Mouse (Mus musculus) heart, embryonic 10.5 days (tissue): ENCODE data around the gene Psmc3ip. TPM values are rescaled to one million over a fixed set of nuclear protein-coding genes. Genes with fewer than 3 reads are reported as not detected.

Source experiments
- DNase-seq: peaks from one replicate; pipeline ENCODE4 v3.0.0-alpha.2; 2017; ENCODE audit warnings: low spot score
- H3K27ac ChIP-seq: fragments of 300-500 bp; sonication (generic); 2 replicates; pipeline ENCODE4 v1.5.1; 2016; ENCODE audit warnings: mild to moderate bottlenecking
- H3K27me3 ChIP-seq: fragments of 300-500 bp; sonication (generic); 2 replicates; pipeline ENCODE4 v1.6.1; 2016; ENCODE audit warnings: mild to moderate bottlenecking; ENCODE audit not compliant: poor library complexity, insufficient read depth, severe bottlenecking
- H3K36me3 ChIP-seq: fragments of 300-500 bp; sonication (generic); 2 replicates; pipeline ENCODE4 v1.6.1; 2016; ENCODE audit warnings: mild to moderate bottlenecking, moderate library complexity
- H3K4me1 ChIP-seq: fragments of 300-500 bp; sonication (generic); 2 replicates; pipeline ENCODE4 v1.6.1; 2016; ENCODE audit warnings: mild to moderate bottlenecking
- H3K4me3 ChIP-seq: fragments of 300-500 bp; sonication (generic); 2 replicates; pipeline ENCODE4 v1.5.1; 2016; ENCODE audit warnings: mild to moderate bottlenecking, moderate library complexity
- H3K9me3 ChIP-seq: fragments of 300-500 bp; sonication (generic); 2 replicates; pipeline ENCODE4 v1.6.1; 2016; ENCODE audit warnings: mild to moderate bottlenecking, moderate library complexity
- WGBS: fragments of 180-500 bp; shearing (Covaris S2); methylation state at CpG from one replicate; pipeline ENCODE4 v1.1.7; 2016; 5-methylcytosine and 5-hydroxymethylcytosine counted together
- polyA plus RNA-seq: library from polyadenylated mRNA; unstranded; fragments of >200 nt; fragmentation: Nextera tagmentation; extraction: Ambion mirVana; gene quantifications from 2 replicates; pipeline ENCODE4 v1.2.1, GENCODE M21; 2016

Gene Psmc3ip
- polyA plus RNA-seq, 1 experiment from 2014 or later: 40.8 TPM

GRCm38 (mm10) chr11:101110708-101111107 is 15.5 kb upstream of the Psmc3ip start:
- Histone ChIP-seq H3K27me3 (no peaks in the 10 kb centered on the region), H3K4me3 (no peak overlapping the region), H3K4me1 (peaks cover 3% of the 10 kb centered on the region; the same call in 1 of the 2 replicates), H3K27ac (no peak overlapping the region), H3K36me3 (peaks cover 19% of the 10 kb centered on the region; the same call in 1 of the 2 replicates), H3K9me3 (no peaks in the 10 kb centered on the region)
- no peak for DNase-seq
- 61% methylated on average over 5 of the region's 5 CpGs for WGBS

DNA sequence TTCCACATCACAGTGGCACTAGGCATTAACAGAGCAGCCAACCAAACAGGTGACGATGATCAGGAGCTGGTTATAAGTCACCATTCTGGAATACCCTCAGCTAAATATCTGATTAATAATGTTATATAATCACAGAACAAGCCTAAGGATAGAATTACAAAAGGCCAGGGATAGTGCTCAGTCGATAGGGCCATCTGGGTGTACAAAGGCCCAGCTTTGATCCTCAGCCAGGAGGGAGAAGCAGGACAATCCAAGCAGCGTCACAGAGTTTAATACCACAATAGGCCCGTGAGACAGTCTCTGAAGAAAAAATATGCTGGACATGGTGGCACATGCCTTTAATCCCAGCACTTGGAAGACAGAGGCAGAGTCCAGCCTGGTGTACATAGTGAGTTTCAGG is 14.1 kb upstream of the Psmc3ip start:
- H3K4me3 ChIP-seq: no peak overlapping the region
- H3K36me3 ChIP-seq: peaks cover 30% of the 10 kb centered on the region
- no peaks in the 10 kb centered on the region for H3K9me3 ChIP-seq
- no peaks in the 10 kb centered on the region for H3K27me3 ChIP-seq
- H3K4me1 ChIP-seq: no peaks in the 10 kb centered on the region
- DNase-seq: no peak
- no peak overlapping the region for H3K27ac ChIP-seq
- 91% methylated on average over 4 of the region's 4 CpGs for WGBS

DNA sequence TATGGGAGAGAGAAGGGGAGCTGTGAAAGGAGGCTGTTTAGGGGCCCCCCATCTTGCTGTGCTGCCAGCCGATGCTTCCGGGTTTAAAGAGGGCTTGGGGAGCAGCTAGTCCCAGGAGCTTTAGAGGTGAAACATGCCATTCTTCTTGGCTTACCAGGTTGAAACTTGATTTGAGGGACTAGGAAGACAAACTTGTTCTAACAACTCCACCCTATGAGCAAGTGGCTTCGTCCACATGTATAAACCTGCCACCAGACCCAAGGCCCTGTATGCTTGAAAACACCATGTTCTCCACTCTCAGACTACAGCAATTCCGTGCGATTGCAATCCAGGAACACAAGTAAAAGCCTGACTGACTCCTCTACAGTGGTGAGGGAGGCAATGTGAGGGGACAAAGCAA is 7.8 kb upstream of the Psmc3ip start:
- Histone ChIP-seq H3K36me3 (peaks cover 71% of the 10 kb centered on the region), H3K27ac (no peak overlapping the region), H3K4me3 (no peak overlapping the region), H3K4me1 (no peaks in the 10 kb centered on the region), H3K9me3 (no peaks in the 10 kb centered on the region), H3K27me3 (no peaks in the 10 kb centered on the region)
- no peak for DNase-seq
- 88% methylated on average over 5 of the region's 5 CpGs for WGBS

GRCm38 (mm10) chr11:101098231-101098630 is 3.0 kb upstream of the Psmc3ip start:
- 95% methylated on average over 8 of the region's 8 CpGs for WGBS
- Histone ChIP-seq H3K4me3 (no peak overlapping the region), H3K27ac (no peak overlapping the region), H3K9me3 (no peaks in the 10 kb centered on the region), H3K4me1 (peaks cover 21% of the 10 kb centered on the region), H3K36me3 (peaks cover 71% of the 10 kb centered on the region), H3K27me3 (no peaks in the 10 kb centered on the region)
- no peak for DNase-seq

- DNase-seq: no peak
- Histone ChIP-seq H3K27me3 (no peaks in the 10 kb centered on the region), H3K36me3 (peaks cover 74% of the 10 kb centered on the region), H3K27ac (peak overlapping the region; percentile 94), H3K9me3 (no peaks in the 10 kb centered on the region), H3K4me3 (peak overlapping the region; percentile 83), H3K4me1 (peaks cover 21% of the 10 kb centered on the region)
- WGBS: under 1% methylated on average over 18 of the region's 18 CpGs
Measured at GRCm38 (mm10) chr11:101094930-101095313, 314 bp downstream of the Psmc3ip start.

GRCm38 (mm10) chr11:101089931-101090330 is 5.3 kb downstream of the Psmc3ip start:
- 93% methylated on average over 1 of the region's 1 CpGs for WGBS
- H3K36me3 ChIP-seq: peaks cover 67% of the 10 kb centered on the region
- 0 out of 2 replicates have a peak overlapping the region, but pooled peaks have one; percentile 1 for H3K4me3 ChIP-seq
- peaks cover 44% of the 10 kb centered on the region for H3K4me1 ChIP-seq
- no peak overlapping the region for H3K27ac ChIP-seq
- no peaks in the 10 kb centered on the region for H3K9me3 ChIP-seq
- H3K27me3 ChIP-seq: no peaks in the 10 kb centered on the region
- no peak for DNase-seq

GRCm38 (mm10) chr11:101087682-101088055 is 7.6 kb downstream of the Psmc3ip start:
- Histone ChIP-seq H3K4me3 (peak overlapping the region; percentile 95), H3K27me3 (no peaks in the 10 kb centered on the region), H3K27ac (peak overlapping the region; percentile 92), H3K4me1 (peaks cover 54% of the 10 kb centered on the region), H3K9me3 (no peaks in the 10 kb centered on the region), H3K36me3 (peaks cover 56% of the 10 kb centered on the region)
- 10% methylated on average over 8 of the region's 8 CpGs for WGBS
- DNase-seq: no peak

DNA sequence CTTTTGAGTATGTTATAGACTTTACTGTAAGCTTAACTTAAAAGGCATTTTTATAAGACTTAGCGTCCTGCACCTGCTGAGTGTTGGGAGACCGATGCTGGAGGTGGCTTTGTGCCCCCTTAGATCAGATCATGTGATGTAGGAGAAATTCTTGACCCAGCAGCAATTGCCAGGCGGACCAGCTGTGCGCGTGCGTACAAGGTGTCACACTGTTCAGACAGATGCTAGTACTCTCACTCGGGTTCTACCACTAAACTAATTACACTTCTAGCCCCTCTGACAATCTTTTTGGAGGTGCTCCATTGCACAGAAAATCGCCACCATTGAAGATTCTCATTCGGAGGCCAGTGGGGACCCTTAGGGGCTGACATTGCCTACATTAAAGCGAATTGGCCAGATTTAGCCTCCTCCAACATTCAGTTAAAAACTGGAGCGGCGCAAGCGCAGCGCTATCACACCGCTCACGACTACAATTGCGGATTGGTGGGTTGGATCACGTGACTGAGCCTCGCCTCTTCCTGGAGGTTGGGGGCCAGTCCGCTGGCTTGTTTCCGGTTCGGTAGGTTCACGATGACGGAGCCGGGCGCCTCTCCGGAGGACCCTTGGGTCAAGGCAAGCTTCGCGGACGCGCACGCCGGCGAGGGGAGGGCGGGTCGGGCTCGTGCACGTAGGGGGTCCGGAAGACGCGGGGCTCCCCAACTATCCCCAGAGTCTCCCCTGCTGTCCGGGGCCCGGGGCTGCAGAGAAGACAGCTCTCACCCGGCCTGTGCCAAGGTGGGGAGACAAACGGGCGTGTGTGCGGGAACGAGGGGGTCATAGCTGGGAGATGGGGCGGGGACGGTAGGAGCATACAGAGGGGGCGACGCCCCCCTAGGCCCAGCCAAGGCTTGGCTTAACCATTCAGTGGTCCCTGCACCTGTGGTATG is 8.2 kb downstream of the Psmc3ip start, which contains the start of gene Mlx:
Gene Mlx (plus strand): TSS at position 522 of the 926 bp plus-strand sequence.
- peaks cover 54% of the 10 kb centered on the region for H3K4me1 ChIP-seq
- H3K27ac ChIP-seq: peak within 1 kb of the TSS; percentile 92
- H3K27me3 ChIP-seq: no peaks in the 10 kb centered on the region
- H3K9me3 ChIP-seq: no peaks in the 10 kb centered on the region
- 2% methylated on average over 52 of the region's 52 CpGs for WGBS
- peak; percentile 95 for DNase-seq
- H3K4me3 ChIP-seq: peak within 1 kb of the TSS; percentile 95
- peaks cover 50% of the 10 kb centered on the region for H3K36me3 ChIP-seq

DNA sequence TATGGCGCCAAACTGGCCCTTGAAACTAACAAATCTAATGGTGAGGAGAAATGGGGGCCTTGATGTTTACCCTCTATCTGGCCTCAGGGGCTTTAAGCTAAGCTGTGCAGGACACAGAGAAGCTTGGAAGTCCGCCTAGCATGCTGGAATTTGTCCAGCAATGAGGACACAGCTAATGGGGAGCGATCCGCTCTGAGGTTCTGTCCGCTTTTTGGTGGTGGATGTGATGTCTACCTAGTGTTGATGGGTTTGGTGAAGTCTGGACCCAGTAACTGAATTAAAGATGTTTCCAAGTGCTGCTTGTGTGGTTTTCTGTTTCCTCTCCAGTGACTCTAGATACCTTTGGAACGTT is 8.9 kb downstream of the Psmc3ip start:
- DNase-seq: no peak
- Histone ChIP-seq H3K4me1 (peaks cover 60% of the 10 kb centered on the region), H3K36me3 (peaks cover 43% of the 10 kb centered on the region), H3K27me3 (peaks cover 4% of the 10 kb centered on the region), H3K9me3 (no peaks in the 10 kb centered on the region), H3K4me3 (peak overlapping the region; percentile 95), H3K27ac (peak overlapping the region; percentile 92)
- 81% methylated on average over 6 of the region's 6 CpGs for WGBS

GRCm38 (mm10) chr11:101085617-101086322 is 9.5 kb downstream of the Psmc3ip start:
- H3K4me1 ChIP-seq: peaks cover 60% of the 10 kb centered on the region
- peaks cover 9% of the 10 kb centered on the region for H3K27me3 ChIP-seq
- H3K4me3 ChIP-seq: no peak overlapping the region
- H3K9me3 ChIP-seq: no peaks in the 10 kb centered on the region
- no peak for DNase-seq
- WGBS: 91% methylated on average over 18 of the region's 18 CpGs
- peak overlapping the region; percentile 92; the same call in 1 of the 2 replicates for H3K27ac ChIP-seq
- peaks cover 37% of the 10 kb centered on the region for H3K36me3 ChIP-seq

DNA sequence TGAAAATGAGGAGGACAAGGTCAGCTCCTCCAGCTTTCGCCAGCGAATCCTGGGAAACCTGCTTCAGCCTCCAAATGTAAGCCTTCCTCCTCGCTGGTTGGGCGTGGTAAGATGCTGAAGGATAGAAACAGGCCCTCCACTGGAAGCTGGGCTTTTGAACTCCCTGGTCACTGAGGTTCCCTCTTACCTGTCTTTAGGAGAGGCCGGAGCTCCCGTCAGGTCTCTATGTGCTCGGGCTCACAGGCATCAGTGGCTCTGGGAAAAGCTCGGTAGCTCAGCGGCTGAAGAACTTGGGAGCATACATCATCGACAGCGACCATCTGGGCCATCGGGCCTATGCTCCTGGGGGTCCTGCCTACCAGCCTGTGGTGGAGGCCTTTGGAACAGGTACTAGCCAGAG is 10.4 kb downstream of the Psmc3ip start:
- Histone ChIP-seq H3K36me3 (peaks cover 28% of the 10 kb centered on the region), H3K9me3 (no peaks in the 10 kb centered on the region), H3K27ac (no peak overlapping the region), H3K27me3 (peaks cover 19% of the 10 kb centered on the region), H3K4me1 (peaks cover 62% of the 10 kb centered on the region), H3K4me3 (no peak overlapping the region)
- no peak for DNase-seq
- 91% methylated on average over 12 of the region's 12 CpGs for WGBS

DNA sequence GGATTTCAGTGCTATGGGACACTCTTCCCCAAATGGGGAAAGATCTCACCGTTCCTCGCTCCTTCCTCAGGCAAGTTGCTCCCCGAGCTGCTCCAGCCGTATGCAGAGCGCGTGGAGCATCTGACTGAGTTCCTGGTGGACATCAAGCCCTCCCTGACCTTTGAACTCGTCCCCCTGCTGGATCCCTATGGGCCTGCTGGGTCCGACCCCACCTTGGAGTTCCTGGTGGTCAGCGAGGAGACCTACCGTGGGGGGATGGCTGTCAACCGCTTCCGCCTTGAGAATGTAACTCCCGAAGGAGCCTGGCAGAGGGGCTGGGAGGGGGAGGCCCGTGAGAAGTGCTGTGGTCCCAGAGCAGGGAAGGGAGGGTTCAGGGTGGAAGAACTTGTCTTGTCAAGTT is 11.0 kb downstream of the Psmc3ip start:
- Histone ChIP-seq H3K36me3 (peaks cover 22% of the 10 kb centered on the region), H3K9me3 (no peaks in the 10 kb centered on the region), H3K27me3 (peaks cover 25% of the 10 kb centered on the region), H3K4me1 (peaks cover 68% of the 10 kb centered on the region), H3K4me3 (no peak overlapping the region), H3K27ac (peak overlapping the region; percentile 42; the same call in 1 of the 2 replicates)
- WGBS: 83% methylated on average over 14 of the region's 14 CpGs
- no peak for DNase-seq

DNA sequence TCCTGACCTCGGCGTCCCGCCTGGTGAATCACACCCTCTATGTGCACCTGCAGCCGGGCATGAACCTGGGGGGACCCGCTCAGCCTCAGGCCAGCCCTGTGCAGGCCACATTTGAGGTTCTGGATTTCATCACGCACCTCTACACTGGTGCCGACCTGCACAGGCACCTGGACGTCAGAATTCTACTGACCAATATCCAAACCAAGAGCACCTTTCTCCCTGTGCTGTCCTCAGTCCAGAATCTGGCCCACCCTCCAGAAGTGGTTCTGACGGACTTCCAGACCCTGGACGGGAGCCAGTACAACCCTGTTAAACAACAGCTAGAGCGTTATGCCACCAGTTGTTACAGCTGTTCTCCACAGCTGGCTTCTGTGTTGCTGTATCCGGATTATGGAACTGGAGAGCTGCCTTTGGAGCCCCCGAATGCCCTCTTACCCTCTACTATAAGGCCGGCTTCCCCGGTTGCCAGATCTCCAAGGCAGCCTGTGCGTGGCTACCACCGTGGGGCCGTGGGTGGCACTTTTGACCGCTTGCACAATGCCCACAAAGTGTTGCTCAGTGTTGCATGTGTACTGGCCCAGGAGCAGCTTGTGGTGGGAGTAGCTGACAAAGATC is 12.0 kb downstream of the Psmc3ip start:
- no peak for DNase-seq
- WGBS: 41% methylated on average over 19 of the region's 19 CpGs
- peaks cover 70% of the 10 kb centered on the region for H3K4me1 ChIP-seq
- peak overlapping the region; percentile 89 for H3K27ac ChIP-seq
- H3K27me3 ChIP-seq: peaks cover 35% of the 10 kb centered on the region
- H3K36me3 ChIP-seq: peaks cover 13% of the 10 kb centered on the region
- peak overlapping the region; percentile 78 for H3K4me3 ChIP-seq
- no peaks in the 10 kb centered on the region for H3K9me3 ChIP-seq
